Mouse (Mus musculus): ENCODE data around the gene Tbc1d22a.

The Tbc1d22a gene

DNA sequence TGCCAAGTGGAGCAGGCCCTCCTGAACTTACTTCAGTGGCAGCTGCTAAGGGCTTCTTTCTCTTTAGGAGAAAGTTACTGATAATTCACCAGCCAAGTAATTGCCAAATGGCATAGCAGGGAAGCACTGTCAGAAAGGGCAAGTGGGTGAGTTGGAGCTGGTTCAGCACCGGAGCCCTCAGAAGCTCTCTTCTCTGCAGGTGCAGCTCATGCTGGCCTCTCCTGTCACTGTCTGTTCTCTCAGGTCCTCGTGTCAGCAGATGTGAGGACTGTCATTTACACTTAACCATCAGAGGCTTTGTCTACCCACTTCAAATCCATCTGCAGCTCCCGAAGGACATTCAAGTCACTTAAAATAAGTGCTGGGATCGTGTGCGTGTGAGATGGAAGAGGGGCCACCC lies 190.6 kb downstream of the Tbc1d22a start:
- peak; percentile 4 for DNase-seq (ENCODE audit: low read depth)

DNA sequence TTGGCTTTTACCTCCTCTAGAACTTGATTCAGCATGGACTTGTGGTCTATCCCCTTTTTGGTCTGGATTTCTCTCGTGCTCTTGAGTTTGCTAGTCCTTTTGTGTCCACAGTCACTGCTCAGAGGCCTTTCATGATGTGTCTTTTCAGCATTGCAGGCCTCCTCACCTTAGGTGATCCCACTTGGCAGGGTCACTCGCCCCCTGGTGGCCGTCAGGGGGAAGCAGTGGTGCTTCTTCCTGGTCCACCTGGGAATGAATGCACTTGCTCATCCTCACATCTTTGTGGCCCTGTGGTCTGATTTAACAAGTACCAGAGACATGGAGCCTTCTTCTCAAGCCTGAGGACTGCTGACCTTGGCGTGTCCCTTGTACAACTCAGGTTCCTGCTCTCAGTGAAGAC lies 191.3 kb downstream of the Tbc1d22a start:
- DNase-seq (ENCODE audit: low read depth): peak; percentile 79

DNA sequence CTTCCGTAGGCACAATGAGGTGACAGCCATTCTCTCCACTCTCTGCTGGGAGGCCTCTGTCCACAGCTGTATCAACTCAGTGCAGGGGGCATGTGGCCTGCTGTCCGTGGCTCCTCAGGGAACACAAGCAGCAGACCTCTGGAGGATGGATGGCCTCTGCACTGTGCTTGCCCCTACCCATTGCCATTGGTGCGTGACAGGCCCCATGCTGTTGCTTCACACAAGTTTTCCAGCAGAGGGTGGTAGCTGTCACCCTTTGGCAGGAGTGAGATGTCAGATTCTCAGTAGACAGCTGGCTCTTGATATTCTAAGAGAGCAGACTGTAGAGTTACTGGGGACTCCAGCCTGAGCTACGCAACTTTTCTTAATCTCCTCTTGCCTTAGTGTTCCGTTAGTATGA lies 195.1 kb downstream of the Tbc1d22a start:
- DNase-seq (ENCODE audit: low read depth): no peak

DNA sequence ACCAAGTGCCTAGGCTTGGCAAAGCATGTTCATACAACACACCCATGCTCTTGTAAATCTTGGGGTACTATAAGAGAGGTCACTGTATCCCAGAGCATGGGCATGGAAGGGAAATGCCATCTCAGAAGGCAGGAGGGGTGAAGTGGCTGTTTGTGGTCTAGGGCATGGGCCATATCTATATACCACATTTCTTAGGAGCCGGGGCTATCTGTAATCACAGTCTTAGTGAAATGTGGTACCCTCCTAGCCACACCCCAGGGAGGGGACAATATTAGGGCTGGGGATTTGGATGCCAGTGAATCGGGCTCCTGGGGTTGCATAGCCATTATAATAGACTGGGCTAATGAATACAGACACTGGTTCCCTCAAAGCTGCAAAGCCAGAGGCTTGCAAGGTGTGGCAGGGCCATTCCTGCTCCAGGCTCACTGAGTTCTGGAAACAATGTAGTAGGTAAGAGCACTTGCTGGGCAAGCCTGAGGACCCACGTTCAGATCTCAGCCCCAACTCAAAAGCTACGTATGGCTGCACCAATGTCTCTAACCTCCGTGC lies 197.3 kb downstream of the Tbc1d22a start:
- DNase-seq (ENCODE audit: low read depth): no peak

DNA sequence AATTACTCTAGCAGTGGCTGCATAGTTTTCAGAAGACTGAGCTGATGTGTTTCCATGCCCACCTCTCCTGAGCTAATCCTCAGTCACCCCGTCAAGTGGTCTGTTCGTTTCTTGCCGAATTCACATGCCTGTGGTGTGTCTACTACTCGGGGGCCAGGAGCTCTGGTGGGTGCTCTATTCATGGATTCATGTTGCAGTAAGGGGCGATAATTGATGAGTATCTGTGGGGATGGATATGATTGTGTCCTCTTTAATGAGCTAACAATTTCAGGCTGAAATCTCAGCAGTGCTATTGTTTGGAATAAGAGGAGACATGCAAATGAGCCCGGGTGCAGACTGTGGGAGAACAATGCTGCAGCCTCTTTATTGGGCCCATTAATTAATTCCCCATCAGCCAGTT lies 201.7 kb downstream of the Tbc1d22a start:
- DNase-seq (ENCODE audit: low read depth): no peak

DNA sequence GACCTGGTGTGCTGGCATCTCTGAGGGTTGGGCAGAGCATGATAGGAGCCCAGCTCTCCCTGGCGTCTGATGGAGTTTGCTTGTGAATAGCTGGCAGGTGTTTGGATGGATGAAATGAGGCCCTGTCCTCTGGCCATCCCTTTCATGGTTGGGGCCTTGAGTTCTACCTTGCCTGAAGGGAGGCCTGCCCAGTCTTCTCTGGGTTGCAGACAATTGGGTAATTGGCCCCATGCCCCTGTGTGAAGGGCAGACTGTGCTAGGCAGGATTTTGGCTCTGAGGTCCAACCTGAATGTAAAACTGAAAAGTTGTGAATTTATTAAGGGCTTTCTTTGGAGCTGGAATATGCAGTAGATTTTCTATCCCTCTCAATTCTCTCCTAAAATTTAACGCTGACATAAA lies 204.2 kb downstream of the Tbc1d22a start:
- DNase-seq (ENCODE audit: low read depth): no peak

DNA sequence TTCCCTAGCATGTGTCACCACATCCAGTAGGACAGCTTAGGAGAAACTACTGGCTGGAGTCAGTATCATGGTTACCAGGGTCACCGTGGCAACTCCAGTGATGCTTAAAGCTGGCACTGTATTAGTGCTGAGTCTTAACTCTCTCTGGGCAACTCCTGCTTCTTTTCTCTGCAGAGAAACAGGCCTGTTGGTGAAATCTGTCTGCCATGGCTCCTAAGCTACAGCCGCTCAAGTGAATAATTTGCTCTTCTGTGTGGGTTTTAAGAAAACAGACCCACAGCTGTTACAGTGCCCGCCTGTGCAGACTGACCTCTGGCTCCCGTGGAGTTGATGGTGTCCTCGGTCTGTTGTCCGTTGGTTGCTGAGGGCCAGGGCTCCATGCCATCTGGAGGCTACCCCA lies 205.4 kb downstream of the Tbc1d22a start:
- no peak for DNase-seq (ENCODE audit: low read depth)

DNA sequence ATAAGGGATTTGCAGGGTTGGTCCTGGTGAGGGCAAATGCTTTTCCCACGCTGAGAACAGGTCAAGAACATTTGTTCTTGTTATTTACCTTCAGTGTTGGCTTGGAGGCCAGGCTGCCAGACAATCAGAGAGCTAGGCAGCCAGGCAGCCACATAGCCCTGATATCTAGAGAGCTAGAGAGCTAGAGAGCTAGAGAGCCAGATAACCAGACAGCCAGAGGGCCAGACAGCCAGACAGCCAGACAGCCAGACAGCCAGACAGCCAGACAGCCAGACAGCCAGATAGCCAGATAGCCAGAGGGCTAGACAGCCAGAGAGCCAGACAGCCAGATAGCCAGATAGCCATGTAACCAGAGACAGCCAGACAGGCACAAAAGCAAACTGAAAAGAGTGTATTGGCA lies 208.6 kb downstream of the Tbc1d22a start:
- DNase-seq (ENCODE audit: low read depth): no peak

DNA sequence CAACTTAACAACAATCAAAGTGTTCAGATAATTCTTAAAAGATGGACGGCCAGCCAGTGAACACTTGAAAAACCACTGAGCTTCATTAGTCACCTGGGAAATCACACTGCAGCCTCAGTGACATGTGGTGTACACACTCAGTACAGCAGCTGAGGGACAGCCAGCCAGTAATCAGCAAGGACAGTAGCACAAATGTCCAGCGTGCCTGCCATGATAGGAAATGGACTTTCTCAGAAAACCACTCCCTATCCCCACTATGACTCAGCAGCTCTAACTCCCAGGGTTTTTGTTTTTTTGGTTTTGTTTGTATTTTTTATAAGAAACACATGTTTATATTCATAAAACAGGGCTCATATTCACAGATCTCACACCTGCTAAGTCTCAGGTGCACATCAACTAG lies 209.6 kb downstream of the Tbc1d22a start:
- DNase-seq (ENCODE audit: low read depth): no peak

DNA sequence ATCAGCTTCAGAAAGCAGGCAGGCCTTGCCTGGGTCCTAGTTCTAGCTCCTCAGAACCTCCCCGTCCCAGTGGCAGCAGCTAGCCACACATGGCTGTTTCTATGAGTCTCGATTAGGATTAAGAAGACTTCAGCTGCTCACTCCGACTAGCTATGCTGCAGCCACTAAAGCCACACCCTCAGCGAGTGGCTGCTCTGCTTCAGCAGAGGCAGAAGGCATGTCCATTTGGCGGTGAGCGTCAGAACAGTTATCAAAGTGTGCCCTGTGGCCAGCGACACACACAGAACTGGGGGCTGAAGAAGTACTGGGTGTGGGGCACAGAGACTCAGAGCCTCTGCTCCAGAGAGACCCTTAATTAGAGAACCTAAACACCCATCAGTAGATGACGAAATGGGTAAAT lies 210.7 kb downstream of the Tbc1d22a start:
- DNase-seq (ENCODE audit: low read depth): no peak

DNA sequence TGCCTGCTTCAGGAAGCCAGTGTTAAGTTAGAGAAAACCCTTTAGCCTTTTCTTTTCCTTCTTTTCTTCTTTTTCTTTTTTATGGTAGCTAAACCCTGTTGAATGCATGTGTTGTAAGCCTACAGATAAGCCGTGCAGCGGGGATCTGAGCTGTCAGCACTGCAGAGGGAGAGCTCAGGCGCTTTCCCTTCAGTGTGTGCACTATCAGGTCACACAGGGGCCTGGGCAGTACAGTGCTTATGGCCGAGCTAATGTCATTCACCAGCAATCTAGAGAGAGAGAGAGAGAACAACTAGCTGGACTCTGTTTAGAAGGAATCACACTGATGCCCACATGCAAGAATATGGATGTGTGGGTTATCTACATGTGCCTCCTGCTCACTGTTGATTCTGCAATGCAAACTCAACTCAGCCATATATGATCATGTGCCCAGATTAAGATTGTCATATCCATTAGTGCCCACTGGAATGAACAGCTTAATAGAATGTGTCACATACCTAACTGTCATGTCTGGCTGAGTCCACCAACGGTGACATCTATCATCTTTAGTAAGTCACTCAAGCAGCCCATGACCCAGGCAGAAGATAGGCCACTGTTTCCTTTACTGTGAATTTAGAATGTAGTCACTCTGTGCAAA lies 212.2 kb downstream of the Tbc1d22a start:
- no peak for DNase-seq (ENCODE audit: low read depth)

DNA sequence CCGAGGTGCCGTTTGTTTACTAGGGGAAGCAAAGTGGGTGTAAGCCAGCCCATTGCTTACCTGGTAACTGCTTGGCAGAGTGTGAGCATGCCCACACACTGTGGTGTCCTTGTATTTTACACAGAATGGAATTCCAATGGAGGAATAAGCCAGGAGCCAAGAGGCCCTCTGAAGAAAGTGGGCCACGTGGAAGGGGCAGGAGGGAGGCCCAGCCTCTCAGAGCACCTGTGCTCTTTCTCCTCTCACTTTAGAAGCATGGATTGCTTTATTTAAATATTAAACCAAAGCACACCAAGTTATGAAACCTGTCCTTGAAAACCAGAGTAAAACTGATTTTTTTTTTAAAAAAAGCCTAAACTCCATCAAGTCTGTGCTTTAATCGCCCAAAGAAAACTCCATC lies 213.2 kb downstream of the Tbc1d22a start:
- no peak for DNase-seq (ENCODE audit: low read depth)

DNA sequence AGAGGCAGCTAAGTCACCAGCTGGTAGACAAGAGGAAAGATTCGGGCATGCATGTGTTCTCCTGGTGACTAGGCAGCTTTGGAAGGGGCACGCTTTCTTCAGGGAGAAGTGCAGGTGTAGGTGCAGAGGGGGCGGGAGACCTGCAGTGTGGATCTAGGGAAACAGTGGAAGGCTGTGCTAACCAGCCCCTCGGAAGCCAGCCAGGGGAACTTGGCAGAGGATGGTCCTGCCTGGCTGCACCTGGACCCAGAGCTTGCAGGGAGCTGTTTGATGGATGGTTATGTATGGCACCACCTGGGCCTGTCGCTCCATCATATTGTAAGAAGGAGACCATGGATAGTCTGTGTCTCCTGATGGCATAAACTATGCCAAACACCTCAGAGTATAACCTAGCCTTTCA lies 214.2 kb downstream of the Tbc1d22a start:
- DNase-seq (ENCODE audit: low read depth): no peak

DNA sequence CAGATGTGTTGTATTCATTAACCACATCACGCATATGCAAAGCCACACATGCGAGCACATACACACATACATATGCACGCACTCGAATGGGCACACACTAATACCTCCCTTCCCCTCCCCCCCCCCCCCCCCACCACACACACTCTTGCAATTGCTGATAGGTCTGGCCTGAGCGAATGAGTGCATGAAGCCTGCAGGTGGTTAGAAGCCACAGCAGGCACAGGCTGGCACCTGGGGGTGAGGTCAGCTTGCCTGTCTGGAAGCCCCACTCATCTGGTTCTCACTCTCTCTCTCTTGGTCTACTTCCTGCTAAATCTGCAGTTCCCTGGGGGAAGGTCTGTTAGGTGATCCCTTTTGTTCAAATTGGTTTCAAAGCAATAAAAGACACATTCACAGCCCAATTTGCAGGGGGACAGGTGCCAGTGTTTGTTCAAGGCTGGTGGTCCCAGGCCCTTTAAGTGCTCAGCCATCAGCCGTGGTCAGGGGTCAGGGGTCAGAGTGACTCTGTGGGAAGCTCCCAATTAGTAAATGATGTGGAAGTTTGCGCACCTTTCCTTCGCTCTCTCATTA lies 215.6 kb downstream of the Tbc1d22a start:
- no peak for DNase-seq (ENCODE audit: low read depth)

DNA sequence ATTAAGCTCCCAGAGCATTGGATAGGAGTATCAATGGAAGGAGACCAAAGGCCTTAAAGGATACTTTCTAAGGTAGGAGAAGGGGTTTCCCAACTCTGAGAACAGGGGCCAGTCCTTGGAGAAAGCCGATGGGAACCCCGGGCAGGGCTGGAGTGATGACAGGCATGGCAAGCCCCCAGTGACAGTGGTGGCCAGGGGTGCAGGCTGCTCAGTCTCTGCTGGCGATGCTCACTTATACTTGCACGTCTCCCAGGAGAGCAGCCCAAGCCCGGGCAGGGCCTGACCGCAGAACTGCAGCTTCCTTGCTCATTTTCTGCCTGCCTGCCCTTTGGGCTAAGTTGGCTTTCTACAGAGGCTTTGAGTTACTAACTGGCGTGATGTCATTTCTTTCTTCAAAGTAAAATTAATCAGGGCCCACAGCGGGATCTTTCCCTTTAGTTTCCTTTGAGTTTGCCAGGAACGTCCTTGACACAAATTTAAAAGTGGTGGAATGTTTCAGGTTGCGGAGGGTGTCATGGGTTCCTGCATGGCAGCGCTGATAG lies 217.4 kb downstream of the Tbc1d22a start:
- no peak for DNase-seq (ENCODE audit: low read depth)

DNA sequence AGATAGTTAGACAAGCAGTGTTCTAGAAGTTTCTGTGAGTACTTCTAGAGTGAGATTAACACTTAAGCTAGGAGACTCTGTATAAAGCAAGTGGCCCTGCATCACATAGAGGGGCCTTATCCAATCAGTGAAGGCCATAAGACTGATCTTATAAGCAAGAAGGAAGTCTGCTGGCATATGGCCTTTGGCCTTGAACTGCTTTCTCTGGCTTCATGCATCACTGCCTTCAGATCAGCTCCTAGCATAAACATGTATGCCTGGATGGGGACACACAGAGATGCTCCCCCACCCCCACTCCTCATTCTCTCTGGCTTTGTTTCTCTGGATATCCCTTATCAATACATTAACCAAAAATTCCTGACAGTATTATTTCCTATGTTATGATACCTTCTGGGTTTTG lies 218.5 kb downstream of the Tbc1d22a start:
- no peak for DNase-seq (ENCODE audit: low read depth)

DNA sequence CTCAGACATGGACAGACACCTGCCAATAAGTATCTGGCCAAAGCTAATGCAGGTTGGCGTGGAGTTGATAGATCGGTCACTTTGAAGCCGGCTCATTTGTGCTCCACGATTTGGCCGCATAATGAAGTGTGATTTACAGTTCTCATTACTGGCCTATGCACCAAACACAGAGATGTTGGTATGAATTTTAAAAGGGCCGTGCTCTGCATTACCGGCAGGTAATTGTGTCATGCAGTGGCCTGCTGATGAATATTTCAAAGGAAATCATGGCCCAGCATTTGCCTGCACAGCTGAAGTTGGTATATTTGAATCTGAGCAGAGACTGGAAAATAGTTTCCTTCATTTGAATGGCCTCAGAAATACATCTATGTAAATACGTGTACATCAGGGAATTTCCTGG lies 219.1 kb downstream of the Tbc1d22a start:
- no peak for DNase-seq (ENCODE audit: low read depth)

DNA sequence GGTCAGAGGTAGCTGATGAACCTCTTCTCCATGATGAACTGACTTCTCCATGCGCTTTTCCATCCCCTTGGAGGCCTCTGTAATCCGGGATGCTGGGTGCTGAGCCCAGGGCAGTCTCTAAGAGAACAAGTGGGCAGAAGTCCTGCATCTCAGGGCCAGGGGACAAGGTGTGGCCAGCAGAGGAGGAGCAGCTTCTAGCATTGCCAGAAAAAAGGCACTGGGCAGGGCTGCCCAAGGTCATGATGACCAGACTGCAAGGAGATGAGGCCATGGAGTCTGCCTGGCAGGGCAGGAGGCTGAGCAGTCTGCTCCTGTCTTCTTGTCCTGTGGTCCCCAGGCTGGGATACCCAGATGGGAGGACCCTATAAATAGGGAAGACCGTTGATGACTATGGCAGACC lies 220.0 kb downstream of the Tbc1d22a start:
- no peak for DNase-seq (ENCODE audit: low read depth)

DNA sequence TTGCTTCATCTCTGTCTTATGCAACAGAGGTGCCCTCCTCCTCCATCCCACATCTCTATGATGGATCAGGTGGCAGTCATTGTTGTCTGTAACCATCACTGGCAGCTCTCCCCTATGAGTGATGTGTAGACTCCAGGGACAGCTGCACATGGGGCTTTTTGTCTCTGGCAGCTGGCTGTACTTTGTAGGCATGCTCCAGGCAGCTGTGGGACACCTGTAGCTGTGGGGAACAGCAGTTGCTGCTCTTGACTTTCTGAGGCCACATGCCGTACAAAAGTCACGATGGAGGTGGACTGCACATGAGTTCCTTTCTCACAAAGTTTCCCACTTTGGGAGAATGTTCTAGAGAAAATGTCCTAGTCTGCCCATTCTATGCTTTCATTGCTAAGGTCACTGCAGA lies 223.1 kb downstream of the Tbc1d22a start:
- no peak for DNase-seq (ENCODE audit: low read depth)

DNA sequence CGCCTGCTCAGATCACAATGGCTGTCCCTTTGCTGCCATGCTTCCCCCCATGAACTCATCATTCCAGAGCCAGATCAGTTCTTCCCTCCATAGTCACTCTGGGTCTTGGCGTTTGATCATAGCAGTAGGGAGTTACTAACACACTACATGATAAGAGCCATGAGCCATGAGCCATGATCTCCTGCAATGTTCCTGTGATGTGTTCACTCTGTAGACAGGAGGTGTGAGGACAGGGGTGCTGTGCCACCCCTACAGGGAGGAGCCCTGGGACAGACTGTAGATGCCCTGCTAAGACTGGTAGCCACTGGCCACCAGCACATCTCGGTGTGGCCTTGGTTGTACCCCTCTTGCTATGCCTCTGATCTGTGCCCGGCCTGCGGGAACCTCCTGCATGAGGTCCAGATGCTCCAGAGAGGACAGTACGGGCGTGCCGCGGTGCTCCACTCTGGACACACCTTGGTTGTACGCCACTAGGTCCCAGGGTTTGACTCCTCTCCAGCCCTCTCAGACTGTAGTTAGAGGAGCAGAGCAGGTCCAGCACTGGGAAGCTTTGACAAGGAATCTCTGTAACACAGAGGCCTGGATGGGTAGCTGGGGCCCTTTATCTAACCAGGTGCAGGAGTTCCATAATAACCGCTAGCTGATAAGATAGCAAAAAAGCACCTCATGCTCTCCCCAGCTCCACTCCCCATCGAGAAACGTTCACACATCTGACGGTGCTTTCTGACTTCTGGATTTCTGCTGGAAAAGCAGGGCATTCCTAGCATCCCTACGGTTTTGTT lies 224.9 kb downstream of the Tbc1d22a start:
- no peak for DNase-seq (ENCODE audit: low read depth)

DNA sequence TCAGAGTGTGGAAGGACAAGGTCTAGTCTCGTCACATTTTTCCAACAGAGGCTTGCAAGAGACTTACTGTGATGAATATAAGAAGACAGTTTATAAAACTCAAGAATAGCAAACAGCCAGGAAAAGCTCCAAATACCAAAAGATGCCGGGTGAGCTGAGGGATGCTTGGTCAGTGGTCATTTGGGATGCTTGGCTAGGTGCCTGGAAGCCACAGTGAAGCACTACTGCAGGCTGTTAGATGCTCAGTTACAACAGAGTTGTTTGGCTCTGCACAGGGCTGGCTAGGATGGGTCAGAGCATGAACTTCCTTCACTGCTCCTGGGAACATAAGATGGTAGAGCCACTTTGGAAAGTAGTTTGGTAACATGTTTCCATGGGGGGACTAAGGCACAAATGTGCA lies 230.0 kb downstream of the Tbc1d22a start:
- no peak for DNase-seq (ENCODE audit: low read depth)

DNA sequence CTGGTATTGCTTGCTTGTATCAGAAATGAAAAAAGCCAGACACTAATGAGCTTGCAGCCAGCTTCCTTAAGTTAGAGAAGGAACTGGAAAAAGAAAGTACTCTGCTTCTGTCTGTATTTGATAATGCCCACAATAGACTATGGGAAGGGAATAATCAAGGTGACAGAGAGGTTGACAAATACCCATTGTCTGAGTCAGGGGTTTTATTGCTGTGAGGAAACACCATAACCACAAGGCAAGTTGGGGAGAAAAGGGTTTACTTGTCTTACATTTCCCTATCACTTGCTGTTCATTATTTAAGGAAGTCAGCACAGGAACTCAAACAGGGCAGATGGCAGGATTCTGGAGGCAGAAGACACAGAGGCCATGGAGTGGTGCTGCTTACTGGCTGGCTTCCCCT lies 231.8 kb downstream of the Tbc1d22a start:
- no peak for DNase-seq (ENCODE audit: low read depth)

DNA sequence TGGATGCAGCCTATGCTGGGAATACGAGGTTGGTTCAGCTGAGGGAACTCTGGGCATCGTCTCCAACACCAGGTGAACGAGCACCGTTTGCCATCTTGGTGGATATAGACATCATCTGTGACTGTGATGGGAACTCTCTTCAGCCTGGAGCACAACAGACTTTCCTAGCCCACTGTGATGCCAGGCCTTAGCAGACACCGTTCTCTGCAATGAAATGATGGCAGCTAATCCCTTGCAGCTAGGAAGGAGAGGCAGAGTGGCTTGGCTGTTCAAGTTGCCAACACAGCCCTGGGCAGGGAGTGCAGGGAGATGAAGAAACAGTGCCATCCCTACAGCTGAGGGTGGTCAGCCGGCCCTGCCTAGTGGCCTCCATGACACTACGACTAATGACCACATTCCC lies 233.0 kb downstream of the Tbc1d22a start:
- no peak for DNase-seq (ENCODE audit: low read depth)
